Mouse (Mus musculus): ENCODE measurements around the gene Aff3.
"Not testable (repeated sequence)": the region's sequence is repeated elsewhere in the genome, so short reads cannot be mapped to it uniquely, and the experiment has no call there.

The Aff3 gene

DNA sequence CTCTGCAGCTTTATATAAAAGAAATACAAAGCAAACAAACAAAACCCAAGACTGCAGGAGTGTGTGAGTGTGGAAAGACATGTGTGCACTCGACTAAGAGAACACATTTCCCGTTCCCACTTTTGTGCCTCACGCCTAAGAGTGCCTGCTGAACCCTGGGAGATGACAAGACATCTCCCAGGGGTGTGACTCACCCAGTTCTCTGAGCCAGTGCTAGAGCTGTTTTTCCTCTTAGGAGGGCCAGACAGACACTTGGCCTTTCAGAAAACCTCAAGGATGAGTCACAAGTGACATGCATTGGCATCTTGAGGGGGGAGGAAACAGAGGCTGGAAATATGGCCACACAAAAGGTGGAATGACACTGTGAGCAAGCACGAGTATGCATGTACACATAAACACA, 227.1 kb downstream of the Aff3 start:
- DNase-seq (ENCODE audit: low spot score), result peak; percentile 6

DNA sequence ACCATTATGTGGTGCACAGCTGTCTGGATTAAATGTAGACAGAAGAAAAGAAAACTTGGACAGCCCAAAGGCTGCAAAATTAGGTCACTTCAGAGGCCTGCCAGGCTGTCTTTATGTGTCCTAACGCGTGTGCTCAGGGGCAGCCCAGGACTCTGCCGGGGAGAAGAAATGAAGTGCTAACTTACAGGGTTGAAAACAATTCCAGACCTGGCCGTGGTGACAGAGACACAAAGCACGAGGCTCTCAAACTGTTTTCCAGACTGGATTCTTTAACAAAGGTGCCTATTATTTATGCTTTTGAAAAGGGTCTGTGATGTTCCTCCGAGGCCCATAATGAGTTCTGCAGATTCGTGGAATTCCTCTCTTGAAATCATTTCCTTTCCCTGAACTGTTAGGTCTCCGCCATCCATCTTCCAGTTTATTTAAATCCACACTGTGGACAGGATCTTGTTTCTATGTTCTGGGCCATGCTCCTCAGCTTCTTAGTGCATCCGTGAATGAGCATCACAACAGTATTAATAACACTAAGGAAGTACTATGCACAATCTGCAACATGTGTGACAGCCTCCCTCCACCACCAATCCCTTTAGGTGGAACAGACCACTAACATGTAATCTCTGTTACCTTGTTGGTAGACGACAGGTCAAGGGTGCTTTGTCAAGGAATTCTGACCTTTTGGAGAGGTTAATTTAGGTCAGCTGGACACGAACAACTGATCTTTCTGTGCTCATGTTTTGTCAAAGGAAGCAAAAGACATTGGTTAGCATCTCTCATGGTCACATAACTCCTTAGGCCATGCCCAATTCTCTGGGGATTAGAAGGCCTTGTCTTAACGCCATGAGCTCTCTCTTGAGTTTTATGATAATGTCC, 228.0 kb downstream of the Aff3 start:
- DNase-seq (ENCODE audit: low spot score), result no peak

DNA sequence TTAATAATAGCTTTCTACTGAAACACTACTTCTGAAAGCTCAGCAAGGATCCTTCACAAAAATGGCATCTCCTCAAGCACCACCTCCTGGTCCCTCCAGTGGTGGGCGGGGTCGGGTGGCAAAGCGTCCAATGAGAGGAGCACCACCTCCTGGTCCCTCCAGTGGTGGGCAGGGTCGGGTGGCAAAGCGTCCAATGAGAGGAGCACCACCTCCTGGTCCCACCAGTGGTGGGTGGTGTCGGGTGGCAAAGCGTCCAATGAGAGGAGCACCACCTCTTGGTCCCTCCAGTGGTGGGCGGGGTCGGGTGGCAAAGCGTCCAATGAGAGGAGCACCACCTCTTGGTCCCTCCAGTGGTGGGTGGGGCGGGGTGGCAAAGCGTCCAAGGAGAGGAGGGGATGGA, 234.4 kb downstream of the Aff3 start:
- not testable (repeated sequence) for DNase-seq (ENCODE audit: low spot score)

DNA sequence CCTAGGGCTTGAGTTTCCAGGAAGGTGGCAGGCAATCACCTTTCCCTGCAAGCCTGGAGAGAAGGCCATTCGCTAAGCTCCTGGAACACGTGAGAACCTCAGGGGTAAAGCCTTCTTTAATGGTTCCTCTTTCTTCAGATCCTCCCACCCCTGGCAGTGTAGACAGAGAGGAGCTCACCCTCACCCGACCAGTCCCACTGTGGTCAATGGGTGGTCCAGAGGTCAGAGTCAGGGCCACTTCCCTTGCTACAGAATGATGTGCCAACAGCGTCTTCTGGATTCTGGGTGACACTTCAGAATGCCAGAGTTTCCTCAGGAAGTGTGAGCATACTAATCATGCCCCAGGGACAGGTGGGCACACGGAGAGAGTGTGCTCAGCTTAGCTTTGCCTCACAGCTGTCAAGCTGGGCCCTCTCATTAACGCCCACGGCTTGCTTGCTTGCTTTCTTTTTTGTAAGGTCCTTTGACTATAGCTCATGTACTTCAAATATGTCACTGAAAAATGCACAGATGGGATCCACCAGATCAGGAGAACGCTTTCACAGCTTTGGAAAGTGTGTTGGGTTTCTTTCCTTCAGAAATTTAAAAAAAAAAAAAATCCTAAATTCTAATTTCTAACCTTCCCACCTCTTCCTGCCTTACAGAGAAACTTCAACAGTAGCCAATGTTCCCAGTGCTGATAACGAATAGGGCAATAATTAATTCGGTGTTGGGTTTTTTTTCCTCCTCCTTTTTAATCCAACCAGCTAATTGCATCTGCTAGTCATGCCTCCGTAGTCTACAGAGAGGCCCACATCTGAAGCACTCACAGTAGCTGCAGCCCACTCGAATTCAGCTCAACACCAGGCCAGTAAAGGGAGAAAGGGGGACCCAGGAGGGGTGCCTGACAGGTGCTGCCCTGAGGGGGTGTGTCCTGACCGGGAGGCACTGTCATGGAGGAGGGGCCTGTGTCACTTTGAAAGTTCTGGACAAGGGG, 235.8 kb downstream of the Aff3 start:
- DNase-seq (ENCODE audit: low spot score), result no peak

DNA sequence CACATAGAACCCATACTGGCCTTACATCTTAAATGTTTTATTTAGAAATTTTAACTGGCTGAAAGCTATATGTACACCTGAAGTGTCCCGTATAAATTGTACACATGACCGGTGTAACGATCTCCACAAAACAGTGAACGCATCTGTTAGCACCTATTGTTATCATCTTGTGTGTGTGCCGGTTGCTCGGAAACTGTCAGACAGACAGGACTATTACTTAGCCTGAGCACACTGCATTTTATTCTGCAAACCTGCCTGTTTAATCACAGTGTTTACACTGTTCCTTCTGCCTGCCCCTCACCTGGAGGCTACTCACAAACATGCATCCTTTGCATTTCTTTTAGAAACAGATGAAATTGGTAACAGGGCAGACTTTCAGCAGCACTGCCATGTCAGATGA, 241.8 kb downstream of the Aff3 start:
- no peak for DNase-seq (ENCODE audit: low spot score)

DNA sequence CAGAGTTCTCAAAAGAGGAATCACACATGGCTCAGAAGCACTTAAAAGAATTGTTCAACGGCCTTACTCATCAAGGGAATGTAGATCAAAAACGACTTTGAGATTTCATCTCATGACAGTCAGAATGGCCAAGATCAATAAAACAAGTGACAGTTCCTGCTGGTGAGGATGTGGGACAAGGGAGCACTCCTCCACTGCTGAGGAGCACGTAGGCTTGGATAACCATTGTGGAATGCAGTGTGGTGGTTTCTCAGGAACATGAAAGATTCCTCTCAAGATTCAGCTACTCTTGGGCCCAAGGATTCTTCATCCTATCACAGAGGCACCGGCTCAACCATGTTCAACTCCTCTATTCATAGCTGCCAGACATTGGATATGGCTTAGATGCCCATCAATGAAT, 245.4 kb downstream of the Aff3 start:
- DNase-seq (ENCODE audit: low spot score), result no peak

DNA sequence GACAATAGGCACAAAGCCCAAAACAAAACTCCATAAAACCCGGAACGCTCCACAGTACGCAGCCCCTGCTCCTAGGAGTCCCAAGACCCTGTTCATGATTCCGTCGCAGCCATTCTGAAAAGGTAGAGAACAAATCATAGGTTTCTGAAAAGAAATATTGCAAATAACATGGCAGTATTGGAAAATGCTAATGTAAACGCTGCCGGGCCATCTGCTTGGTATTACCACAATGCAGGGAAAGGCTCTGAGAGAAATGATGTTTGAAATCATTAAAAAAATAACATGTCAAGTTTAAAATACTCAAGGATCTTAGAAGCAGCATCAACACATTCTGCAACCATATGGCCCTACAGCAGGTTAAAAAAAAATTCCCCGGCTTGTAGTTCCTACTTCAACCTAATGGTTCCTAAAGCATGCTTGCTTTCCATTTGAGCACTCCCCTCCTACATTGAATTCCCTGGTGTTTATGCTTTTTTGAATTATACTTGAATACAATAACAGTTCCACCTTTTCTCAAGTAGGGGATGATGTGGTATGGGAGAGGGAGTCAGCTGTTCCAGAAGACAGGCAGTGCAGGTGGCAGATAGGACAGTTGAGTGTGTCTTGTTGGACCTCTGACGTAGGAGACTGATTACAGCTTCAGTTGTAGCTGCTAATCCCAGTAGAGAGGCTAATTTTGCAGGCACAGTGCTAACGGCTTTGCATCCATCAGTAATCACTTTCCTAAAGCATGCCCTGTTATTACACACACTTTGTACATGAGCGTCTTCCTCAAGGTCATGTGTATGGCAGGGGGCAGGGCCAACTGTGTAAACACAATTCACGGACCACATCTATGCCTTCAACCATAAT, 246.3 kb downstream of the Aff3 start:
- DNase-seq (ENCODE audit: low spot score), result no peak

DNA sequence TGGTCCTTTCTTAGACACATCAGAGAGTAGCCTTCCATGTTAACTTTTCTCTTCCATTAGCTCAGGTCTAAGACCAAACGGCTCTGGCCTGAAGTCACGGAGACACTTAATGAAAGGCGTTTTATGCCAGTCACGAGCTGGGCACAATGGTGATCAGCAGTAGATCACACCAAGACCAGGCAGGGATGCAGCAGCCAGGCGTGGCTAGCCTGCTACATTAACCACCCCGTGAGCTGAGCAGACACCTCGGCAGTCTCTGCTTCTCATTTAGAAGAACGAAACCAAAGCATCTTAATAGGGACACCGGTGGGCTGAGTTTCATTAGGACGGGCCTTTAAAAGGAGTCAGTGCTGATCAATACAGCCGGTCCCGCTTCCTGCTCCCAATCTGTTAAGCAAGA, 247.6 kb downstream of the Aff3 start:
- no peak for DNase-seq (ENCODE audit: low spot score)

DNA sequence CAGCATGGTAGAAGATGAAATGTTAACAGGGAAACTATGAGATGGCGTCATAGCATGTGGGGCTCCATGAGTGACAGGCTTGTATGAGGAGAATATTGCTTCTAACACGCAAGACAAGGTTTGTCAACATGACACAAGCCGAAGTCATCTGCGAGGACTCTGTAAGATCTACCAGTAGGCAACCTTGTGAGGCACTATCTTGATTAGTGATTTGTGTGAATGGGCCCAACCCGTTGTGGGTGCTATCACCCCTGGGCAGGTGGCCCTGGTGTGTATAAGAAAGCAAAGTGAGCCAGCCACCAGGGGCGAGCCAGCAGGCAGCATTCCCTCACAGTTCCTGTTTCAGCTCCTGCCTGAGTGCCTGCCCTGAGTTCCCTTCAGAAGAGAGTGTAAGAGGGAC, 249.2 kb downstream of the Aff3 start:
- DNase-seq (ENCODE audit: low spot score), result no peak

DNA sequence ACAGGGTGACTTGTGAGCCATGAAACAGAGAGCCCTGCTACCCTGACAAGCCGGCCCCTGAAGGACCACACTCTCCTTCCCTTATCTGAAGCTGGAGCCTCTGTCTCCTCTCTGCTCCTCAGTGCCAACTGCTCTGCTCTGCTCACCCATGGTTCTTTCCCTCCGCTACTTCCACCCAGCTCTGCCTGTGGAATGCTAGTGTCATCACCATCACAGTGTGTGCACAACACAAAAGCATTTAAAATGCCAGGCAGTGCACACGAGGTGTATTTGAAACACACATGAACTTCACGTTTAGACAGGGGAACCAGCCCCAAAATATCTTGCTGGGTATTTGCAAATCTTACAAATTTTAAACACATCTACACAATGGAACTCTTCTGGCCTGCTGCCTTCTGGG, 253.6 kb downstream of the Aff3 start:
- no peak for DNase-seq (ENCODE audit: low spot score)

DNA sequence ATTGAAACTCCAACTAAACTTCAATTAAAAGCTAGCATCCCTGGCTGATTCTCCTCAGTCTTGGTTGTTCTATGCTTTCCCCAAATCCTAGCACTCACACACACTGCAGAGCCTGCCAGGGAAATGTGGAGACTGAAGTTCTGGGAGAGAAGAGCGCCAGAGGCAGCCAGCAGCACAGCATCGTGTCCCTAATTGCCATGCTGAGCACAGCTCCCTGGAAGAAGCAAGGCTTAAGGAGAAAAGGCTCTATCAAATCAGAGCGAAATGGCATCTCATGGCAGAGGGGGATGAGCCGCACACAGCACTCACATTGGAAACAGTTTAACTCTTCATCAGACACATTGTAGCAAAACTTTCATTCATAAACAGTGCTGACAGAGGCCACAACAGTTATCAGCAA, 254.3 kb downstream of the Aff3 start:
- DNase-seq (ENCODE audit: low spot score), result no peak

DNA sequence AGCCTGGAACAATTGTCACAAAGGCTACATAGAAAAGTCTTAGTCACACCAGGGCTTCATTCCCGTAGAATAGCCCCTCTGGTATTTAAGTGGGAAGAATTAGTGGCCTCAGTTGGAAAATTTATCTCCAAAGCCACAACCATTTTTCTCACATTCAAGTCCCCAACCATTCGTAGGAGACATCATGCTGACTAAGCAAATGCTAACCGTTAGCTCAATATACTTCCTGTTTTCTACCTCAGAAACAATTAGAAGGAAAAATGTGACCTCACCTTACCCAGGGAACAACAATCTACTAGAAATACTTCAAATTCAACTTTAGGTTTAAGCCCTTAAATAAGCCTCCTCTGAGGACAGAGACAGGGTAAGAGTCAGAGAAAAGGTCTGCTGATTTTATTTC, 256.5 kb downstream of the Aff3 start:
- no peak for DNase-seq (ENCODE audit: low spot score)

DNA sequence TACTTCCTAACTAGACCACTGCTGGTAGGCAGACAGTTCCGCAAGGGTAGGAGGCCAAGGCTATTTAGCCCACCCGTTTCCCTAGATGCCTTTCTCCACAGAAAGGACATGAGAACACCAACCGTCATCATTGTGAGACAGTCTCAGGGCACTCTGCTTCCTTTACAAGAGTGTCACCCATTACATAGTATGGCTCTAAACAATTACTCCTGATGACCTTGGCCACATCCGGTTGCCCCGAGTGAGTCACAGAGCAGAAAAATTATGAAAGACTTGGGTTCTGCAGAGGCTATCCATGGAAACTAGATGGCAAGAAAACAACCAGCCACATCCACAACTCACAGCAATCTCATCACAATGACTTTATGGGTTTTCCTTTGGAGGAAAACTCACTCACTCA, 261.0 kb downstream of the Aff3 start:
- DNase-seq (ENCODE audit: low spot score), result no peak

DNA sequence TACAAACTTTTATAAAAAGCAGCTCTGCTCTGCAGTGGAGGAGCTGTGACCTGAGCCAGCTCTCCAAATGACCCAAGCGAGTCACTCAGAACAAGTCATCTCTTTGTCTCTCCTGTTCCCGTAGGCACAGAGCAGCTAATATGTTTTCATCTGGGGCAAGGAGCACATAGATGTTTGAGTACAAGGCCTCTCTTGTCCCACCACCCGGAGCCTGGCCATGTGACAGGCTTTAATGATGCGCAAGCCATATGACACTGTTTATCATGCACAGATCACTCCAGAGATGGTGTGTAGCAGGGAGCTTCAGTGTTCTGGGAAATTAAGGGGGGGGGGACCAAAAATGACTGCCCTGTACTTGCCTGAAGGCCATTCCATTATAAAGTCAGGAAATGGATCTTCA, 262.9 kb downstream of the Aff3 start:
- no peak for DNase-seq (ENCODE audit: low spot score)

DNA sequence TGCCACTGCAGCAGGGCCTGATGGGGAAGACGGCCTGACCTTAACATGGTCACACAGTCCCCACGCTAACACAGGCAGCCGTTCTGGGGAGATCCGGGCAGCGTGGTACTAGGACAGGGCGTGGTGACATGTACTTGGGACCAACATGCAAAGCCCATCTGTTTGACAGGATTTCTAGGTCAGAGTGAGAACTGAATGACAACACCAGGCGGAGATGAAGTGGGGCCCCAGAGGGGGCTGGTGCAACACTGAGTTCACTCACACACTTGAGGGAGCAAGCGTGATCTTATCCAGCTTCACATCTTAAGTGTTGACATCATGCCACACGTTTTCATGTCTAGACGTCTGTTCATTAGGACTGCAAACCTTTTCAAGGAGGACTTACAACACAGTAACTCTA, 265.5 kb downstream of the Aff3 start:
- no peak for DNase-seq (ENCODE audit: low spot score)

DNA sequence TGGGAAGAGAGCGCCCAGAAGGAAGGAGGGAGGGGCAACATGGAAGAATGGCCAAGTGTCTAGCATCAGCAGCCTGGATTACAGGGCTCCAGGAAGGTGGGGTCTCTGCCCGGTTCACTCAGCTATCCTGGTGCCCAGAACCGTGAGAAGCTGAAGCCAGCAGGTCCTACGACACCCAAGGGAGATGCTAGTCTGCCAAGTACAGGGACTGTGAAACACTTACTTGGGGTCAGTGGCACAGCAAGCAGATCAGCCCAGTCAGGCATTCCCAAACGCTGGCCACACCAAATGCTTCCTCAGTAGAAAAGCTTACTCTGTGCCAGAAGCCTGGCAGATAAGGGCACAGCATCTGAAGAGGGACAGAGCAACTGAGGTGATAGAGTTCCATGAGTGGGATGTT, 266.2 kb downstream of the Aff3 start:
- DNase-seq (ENCODE audit: low spot score), result no peak

DNA sequence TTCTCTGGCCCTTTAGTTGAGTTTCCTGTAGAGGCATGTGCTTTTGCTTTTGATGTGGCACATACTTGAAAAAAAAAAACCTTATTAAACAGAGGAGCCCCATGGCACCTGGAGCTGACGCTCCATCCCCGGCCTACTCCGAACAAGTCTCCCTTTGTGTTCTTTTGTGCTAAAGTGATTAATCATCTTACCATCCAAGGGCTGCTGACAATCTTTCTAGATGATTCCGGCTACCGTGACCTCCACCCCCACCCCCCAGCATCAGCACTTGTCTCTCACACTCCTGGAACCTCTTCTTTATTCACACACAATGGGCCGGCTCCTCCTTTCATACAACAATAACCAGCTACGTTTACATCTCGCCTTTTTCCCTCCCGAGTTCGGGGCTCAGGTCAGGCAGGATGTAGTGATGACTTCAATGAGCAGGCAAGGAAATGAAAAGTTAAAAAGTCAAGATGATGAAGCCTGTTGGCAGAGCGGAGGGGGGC, 269.5 kb downstream of the Aff3 start:
- DNase-seq (ENCODE audit: low spot score), result no peak

DNA sequence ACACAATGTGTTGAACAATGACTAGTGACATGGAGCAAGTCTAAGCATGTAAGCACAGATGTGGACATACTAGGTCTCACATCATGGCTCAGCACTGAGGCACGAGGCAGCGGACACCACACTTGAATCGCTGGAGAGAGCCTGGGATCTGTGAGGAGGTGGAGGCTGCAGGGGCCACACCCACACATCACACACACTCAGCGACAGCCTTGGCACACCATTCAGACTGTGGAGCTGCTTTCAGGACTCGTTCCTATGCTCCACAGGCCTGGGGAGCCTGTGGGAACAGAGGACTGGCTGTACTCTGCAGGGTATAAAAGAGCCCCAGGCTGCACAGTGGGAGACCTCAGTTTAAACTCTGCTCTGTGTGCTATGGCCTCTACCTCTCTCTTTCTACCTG, 270.3 kb downstream of the Aff3 start:
- DNase-seq (ENCODE audit: low spot score), result no peak

DNA sequence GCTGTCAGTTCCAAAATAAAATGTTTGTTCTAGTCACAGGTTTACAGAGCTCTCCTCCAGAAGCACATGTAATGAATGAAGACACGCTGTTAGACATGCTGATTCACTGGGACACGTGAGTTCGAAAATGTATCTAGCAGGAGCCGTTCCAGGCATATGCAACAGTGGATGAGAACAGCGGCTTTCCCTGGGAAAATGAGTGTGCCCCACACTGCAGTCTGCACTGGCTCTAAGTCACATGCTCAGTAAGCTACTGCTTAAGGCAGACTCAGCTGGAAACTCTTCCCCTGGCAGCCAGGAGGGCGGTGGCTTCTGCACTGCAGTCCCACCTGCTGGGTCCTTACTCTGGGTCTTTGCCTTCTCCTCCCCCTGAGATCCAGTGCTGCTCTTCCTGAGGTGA, 271.2 kb downstream of the Aff3 start:
- DNase-seq (ENCODE audit: low spot score), result no peak

DNA sequence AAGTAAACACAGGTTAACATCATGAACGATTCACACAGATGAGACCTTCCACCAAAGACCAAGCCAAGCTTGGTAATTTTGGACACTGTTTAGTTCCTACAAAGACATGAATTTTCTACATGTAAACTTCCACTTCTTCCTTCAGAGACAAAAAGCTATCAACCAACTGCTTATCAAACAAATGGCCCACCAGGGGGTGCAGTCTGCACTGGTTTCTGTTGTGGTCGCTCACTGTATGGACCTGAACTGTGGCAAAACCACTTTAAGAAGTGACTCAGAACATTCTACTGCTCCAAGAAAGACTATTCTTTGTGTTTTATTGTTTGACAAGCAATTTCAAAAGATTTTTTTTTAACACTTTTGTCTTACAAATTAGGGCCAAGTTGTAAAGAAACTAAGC, 271.8 kb downstream of the Aff3 start:
- peak; percentile 42 for DNase-seq (ENCODE audit: low spot score)

DNA sequence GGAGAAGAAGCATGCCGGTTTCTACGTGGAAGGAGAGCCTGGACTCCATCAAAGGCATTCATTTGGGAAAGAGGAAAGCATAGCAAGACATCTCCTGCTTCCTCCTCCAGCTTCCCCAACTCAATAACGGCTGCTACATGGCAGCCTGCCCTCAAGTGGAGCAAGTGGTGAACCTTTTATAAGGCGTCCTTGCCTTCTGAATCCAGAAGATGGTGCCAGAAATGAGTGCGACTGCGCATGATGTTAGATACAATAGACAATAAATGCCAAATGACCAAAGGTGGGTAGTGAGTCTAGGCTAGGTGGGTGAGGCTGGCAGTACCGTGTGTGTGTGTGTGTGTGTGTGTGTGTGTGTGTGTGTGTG, 273.9 kb downstream of the Aff3 start:
- DNase-seq (ENCODE audit: low spot score), result no peak

DNA sequence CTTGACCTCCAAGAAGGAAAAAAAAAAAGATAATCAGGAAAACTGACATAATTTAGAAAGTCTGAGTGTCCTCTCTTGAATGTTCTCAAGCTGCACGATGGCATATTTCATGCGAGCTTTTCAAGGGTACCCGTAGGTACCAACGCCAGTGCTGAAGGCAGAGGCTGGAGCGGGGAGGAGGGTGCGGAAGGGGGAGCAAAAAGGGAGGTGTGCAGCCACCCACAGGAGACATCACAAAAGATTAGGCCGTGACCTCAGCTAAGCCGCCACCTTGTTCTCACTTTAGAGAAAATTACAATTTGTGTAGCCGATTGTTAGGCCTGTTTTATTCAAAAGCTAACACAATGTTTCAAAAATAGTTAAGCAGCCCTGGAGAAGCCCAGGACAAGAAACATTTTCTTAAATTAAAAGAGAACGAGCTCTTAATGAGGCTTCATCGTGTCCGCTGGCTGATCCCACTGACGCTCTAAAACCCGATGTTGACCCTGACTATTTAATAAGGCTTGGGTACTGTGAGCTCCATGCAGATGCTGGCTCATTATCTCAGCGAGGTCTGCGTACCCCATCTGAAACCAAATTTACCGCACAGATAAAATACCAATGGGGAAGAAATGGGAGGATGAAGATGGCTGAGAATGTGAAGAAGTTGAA, 274.4 kb downstream of the Aff3 start:
- no peak for DNase-seq (ENCODE audit: low spot score)
